Mouse (Mus musculus) MEL (cell line): Measurements from ENCODE around the gene Aff1. TPM values are rescaled to one million over a fixed set of nuclear protein-coding genes. Genes with fewer than 3 reads are reported as not detected.

Experiments
- DNase-seq: peaks from one replicate; pipeline ENCODE4 v3.0.0; 2011; ENCODE audit warnings: low read depth, low spot score
- H3K27ac ChIP-seq: 2 replicates; pipeline ENCODE4 v1.5.1; 2012; ENCODE audit warnings: low read depth, mild to moderate bottlenecking, control low read depth, low read length, moderate library complexity; ENCODE audit not compliant: control insufficient read depth
- H3K27me3 ChIP-seq, 2 experiments: fragments of 150-350 bp in 1 of 2; sonication (generic) in 1 of 2; 2 replicates each; pipeline ENCODE4 v1.6.1; 2012; ENCODE audit warnings: low read length in 2 of 2, mild to moderate bottlenecking in 2 of 2, improper control_type of control experiment in 1 of 2, moderate library complexity in 1 of 2; ENCODE audit not compliant: insufficient read depth in 2 of 2, control insufficient read depth in 1 of 2
- H3K36me3 ChIP-seq, 2 experiments: 2 replicates each; pipeline ENCODE4 v1.6.1; 2012 to 2014; ENCODE audit warnings: low read length in 2 of 2, improper control_type of control experiment in 1 of 2, inconsistent platforms in 1 of 2, mild to moderate bottlenecking in 1 of 2; ENCODE audit not compliant: insufficient read depth in 2 of 2, control insufficient read depth in 1 of 2
- H3K4me1 ChIP-seq, 2 experiments: fragments of 150-350 bp in 1 of 2; sonication (generic) in 1 of 2; 2 replicates each; pipeline ENCODE4 v1.6.1; 2012; ENCODE audit warnings: low read length in 2 of 2, improper control_type of control experiment in 1 of 2, mild to moderate bottlenecking in 1 of 2; ENCODE audit not compliant: insufficient read depth in 2 of 2, control insufficient read depth in 1 of 2
- H3K4me3 ChIP-seq, 2 experiments: fragments of 150-350 bp in 1 of 2; sonication (generic) in 1 of 2; 2 replicates each; pipeline ENCODE4 v1.5.1; 2012; ENCODE audit warnings: low read depth in 2 of 2, low read length in 2 of 2, mild to moderate bottlenecking in 2 of 2, moderate library complexity in 2 of 2, control low read depth in 1 of 2, improper control_type of control experiment in 1 of 2; ENCODE audit not compliant: control insufficient read depth in 1 of 2, insufficient read depth in 1 of 2
- H3K79me2 ChIP-seq: 2 replicates; pipeline ENCODE4 v1.6.1; 2012; ENCODE audit warnings: mild to moderate bottlenecking, low read length, moderate library complexity; ENCODE audit not compliant: control insufficient read depth, poor library complexity, insufficient read depth
- H3K9ac ChIP-seq: 2 replicates; pipeline ENCODE4 v1.6.1; 2012; ENCODE audit warnings: low read depth, mild to moderate bottlenecking, control low read depth, low read length, moderate library complexity; ENCODE audit not compliant: control insufficient read depth, poor library complexity, severe bottlenecking
- H3K9me3 ChIP-seq: fragments of 150-350 bp; sonication (generic); replicated peaks from 2 replicates; pipeline ENCODE4 v1.6.1; 2012; ENCODE audit warnings: mild to moderate bottlenecking, low read length, improper control_type of control experiment, moderate library complexity; ENCODE audit not compliant: insufficient read depth
- BHLHE40 ChIP-seq: IDR thresholded peaks from 2 replicates; pipeline ENCODE4 v1.6.1; 2012; ENCODE audit warnings: low read depth, mild to moderate bottlenecking, inconsistent platforms, low read length, improper control_type of control experiment, borderline replicate concordance
- CHD2 ChIP-seq: IDR thresholded peaks from 2 replicates; pipeline ENCODE4 v1.6.1; 2011; ENCODE audit warnings: low read length, improper control_type of control experiment
- CTCF ChIP-seq, 3 experiments: IDR thresholded peaks in 2 of 3; conservative IDR thresholded peaks in 1 of 3; 2 replicates each; pipeline ENCODE4 v1.5.1; 2011 to 2012; ENCODE audit warnings: low read length in 3 of 3, low read depth in 2 of 3, mild to moderate bottlenecking in 2 of 3, improper control_type of control experiment in 1 of 3, inconsistent platforms in 1 of 3, mixed read lengths in 1 of 3, moderate library complexity in 1 of 3; ENCODE audit not compliant: control insufficient read depth in 1 of 3, insufficient read depth in 1 of 3, poor library complexity in 1 of 3, severe bottlenecking in 1 of 3
- GABPA ChIP-seq: IDR thresholded peaks from 2 replicates; pipeline ENCODE4 v1.6.1; 2012; ENCODE audit warnings: low read depth, mild to moderate bottlenecking, inconsistent platforms, low read length, improper control_type of control experiment, moderate library complexity
- HCFC1 ChIP-seq: IDR thresholded peaks from 2 replicates; pipeline ENCODE4 v1.6.1; 2012; ENCODE audit warnings: low read depth, mild to moderate bottlenecking, inconsistent platforms, low read length, improper control_type of control experiment, moderate library complexity
- JUND ChIP-seq: IDR thresholded peaks from 2 replicates; pipeline ENCODE4 v1.6.1; 2011; ENCODE audit warnings: low read depth, mild to moderate bottlenecking, improper control_type of control experiment, low read length
- MXI1 ChIP-seq: IDR thresholded peaks from 2 replicates; pipeline ENCODE4 v1.6.1; 2011; ENCODE audit warnings: mild to moderate bottlenecking, low read depth, low read length, improper control_type of control experiment
- MYB ChIP-seq: IDR thresholded peaks from 2 replicates; pipeline ENCODE4 v1.6.1; 2011; ENCODE audit warnings: mild to moderate bottlenecking, low read depth, low read length, improper control_type of control experiment
- POLR2AphosphoS2 ChIP-seq: IDR thresholded peaks from 2 replicates; pipeline ENCODE4 v1.6.1; 2011; ENCODE audit warnings: low read length, improper control_type of control experiment
- SIN3A ChIP-seq: IDR thresholded peaks from 2 replicates; pipeline ENCODE4 v1.6.1; 2012; ENCODE audit warnings: low read length, improper control_type of control experiment, inconsistent platforms
- SMC3 ChIP-seq: IDR thresholded peaks from 2 replicates; pipeline ENCODE4 v1.6.1; 2011; ENCODE audit warnings: low read depth, low read length, improper control_type of control experiment
- UBTF ChIP-seq: IDR thresholded peaks from 2 replicates; pipeline ENCODE4 v1.6.1; 2012; ENCODE audit warnings: low read depth, mild to moderate bottlenecking, inconsistent platforms, low read length, improper control_type of control experiment, moderate library complexity, borderline replicate concordance; ENCODE audit not compliant: insufficient read depth
- USF1 ChIP-seq: IDR thresholded peaks from 2 replicates; pipeline ENCODE4 v1.6.1; 2014; ENCODE audit warnings: low read depth, mild to moderate bottlenecking, inconsistent platforms, low read length, improper control_type of control experiment, moderate library complexity
- ZMIZ1 ChIP-seq: IDR thresholded peaks from 2 replicates; pipeline ENCODE4 v1.6.1; 2012; ENCODE audit warnings: low read depth, mild to moderate bottlenecking, inconsistent platforms, low read length, improper control_type of control experiment, moderate library complexity
- ZNF384 ChIP-seq: IDR thresholded peaks from 2 replicates; pipeline ENCODE4 v1.6.1; 2012; ENCODE audit warnings: low read depth, mild to moderate bottlenecking, inconsistent platforms, low read length, improper control_type of control experiment
- polyA plus RNA-seq, 2 experiments: library from polyadenylated mRNA; stranded (reverse) in 1 of 2; unstranded in 1 of 2; fragments of >175 nt in 1 of 2; fragments of >200 nt in 1 of 2; gene quantifications; 2 replicates each; pipeline versions ENCODE4 v1.2.1 to v1.2.4; 2012; ENCODE audit warnings: low replicate concordance in 2 of 2, low read depth in 1 of 2; ENCODE audit not compliant: insufficient read length in 2 of 2, insufficient read depth in 1 of 2, missing spikeins in 1 of 2
- total RNA-seq: library from RNA; depleted of rRNA; stranded (reverse); fragments of 300-350 nt; gene quantifications from 2 replicates; pipeline ENCODE4 v1.2.3, GENCODE M21; 2012

Aff1 gene
- total and polyA plus RNA-seq, 3 experiments = 5.4 to 13.4 TPM; not detected in 1

DNA sequence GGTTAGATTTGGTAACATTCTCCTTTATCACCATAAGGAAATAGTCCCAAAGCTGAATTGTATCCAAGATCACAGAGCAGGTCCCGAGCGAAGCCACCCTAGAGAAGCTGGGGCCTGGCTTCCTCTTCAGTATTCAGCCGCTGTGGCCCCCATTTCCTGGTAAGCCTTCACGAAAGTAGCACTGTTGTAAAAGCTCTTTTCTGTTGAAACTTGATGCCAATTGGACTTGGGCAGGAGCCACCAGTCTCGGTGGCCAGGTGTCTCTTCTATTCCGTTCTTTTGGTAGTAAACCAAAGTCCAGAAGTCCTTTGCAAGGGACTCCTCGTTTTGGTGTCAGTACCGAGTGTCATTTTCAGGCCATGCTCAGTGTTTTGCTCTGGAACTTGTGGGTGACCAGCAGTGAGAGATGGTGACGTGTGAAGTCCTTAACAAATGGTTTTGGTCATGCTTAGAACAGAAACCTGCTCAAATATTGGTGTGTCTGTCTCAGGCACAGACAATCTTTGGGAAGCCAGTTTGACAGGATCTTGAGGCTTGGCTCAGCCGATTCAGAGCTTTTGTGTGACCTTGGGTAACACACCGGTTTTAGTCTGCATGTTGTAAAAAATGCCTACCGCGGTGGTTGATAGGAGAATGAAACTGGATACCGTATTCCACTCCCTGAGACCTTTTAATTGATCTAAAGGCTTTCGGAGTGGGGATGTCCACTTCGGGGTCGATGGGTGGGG lies 114.8 kb downstream of the Aff1 start:
- no peaks in the 10 kb centered on the region for H3K4me1 ChIP-seq
- H3K27me3 ChIP-seq = no peaks in the 10 kb centered on the region
- no peak overlapping the region for H3K4me3 ChIP-seq
- no peak overlapping the region for H3K27ac ChIP-seq
- no peaks in the 10 kb centered on the region for H3K9me3 ChIP-seq
- no peaks in the 10 kb centered on the region for H3K79me2 ChIP-seq
- H3K36me3 ChIP-seq = peaks cover 0 to 8% of the 10 kb centered on the region in 2 experiments; a peak in 2 of 4 replicates
- H3K9ac ChIP-seq = no peak overlapping the region
- TF ChIP-seq BHLHE40 (no peak), HCFC1 (no peak), MXI1 (no peak), POLR2AphosphoS2 (no peak), ZMIZ1 (no peak), GABPA (no peak), UBTF (no peak), SMC3 (no peak), SIN3A (no peak), CTCF (IDR thresholded peaks at IDR 0.05 in 2 of 3, conservative IDR thresholded peaks at IDR 0.05 in 1 of 3; ENCODE audit: control insufficient read depth in 1 of 3, insufficient read depth in 1 of 3, low read depth in 2 of 3, low read length in 3 of 3, poor library complexity in 1 of 3, severe bottlenecking in 1 of 3) (no peak), JUND (no peak)
- no peak for DNase-seq

- no peaks in the 10 kb centered on the region for H3K4me1 ChIP-seq
- no peak overlapping the region for H3K4me3 ChIP-seq
- H3K27ac ChIP-seq = no peak overlapping the region
- H3K79me2 ChIP-seq = no peaks in the 10 kb centered on the region
- H3K9me3 ChIP-seq = no peaks in the 10 kb centered on the region
- H3K9ac ChIP-seq = no peak overlapping the region
- H3K36me3 ChIP-seq = peaks cover 0 to 7% of the 10 kb centered on the region in 2 experiments; a peak in 2 of 4 replicates
- no peak for DNase-seq
- H3K27me3 ChIP-seq = no peaks in the 10 kb centered on the region
- TF ChIP-seq USF1 = no peak
- no peak for TF ChIP-seq MXI1
- TF ChIP-seq MYB = no peak
- no peak for TF ChIP-seq SMC3
- no peak for TF ChIP-seq CHD2
- no peak for TF ChIP-seq ZNF384
Measured at GRCm38 (mm10) chr5:103807637-103808312, 115.6 kb downstream of the Aff1 start.
